Mouse (Mus musculus) left cerebral cortex, adult 11 months (tissue): Measurements from ENCODE around the gene Wdr20.
"Not testable (repeated sequence)": the region's sequence is repeated elsewhere in the genome, so short reads cannot be mapped to it uniquely, and the experiment has no call there.

Experiments used
- DNase-seq: peaks from one replicate; pipeline ENCODE4 v3.0.0; 2022; ENCODE audit warnings: low spot score

Wdr20 gene

GRCm38 (mm10) chr12:110713784-110714183 lies 24.0 kb upstream of the Wdr20 start:
- no peak for DNase-seq

GRCm38 (mm10) chr12:110714215-110714614 lies 23.5 kb upstream of the Wdr20 start:
- DNase-seq: no peak

DNA sequence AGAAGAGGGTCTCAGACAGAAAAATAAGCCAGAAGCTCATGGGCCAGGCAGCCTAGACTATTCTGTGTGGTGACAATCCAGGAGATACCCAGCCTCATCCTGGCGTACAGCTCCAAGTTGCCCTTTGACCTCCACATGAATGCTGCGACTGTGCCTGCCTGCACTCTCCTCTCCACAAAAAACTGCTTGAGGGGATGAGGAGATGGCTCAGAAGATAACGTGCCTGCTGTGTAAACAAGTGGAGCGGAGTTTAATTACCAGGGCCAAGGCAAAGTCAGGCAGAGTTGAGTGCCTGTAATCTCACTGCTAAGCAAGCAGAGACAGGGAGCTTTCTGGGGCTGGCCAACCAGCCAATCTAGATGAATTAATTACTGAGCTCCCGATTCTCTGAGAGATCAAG lies 21.7 kb upstream of the Wdr20 start:
- DNase-seq: no peak

DNA sequence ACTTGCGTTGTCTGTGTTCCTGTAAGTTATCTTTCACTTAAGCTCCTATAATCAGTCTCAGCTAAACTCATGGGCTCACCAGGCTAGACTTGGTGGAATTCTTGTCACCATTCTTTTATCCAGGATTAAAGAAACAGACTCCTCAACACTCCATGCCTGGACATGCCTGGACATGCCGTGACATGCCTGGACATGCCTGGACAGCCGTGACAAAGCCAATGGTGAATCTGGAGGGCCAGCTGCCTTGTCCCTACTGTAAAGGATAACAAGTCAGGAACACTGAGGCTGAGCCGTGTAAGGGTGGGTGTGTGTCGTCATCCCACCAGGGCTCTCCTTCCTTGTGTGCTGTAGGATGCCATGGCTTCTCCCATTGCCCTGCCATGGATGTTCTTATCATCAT lies 12.7 kb upstream of the Wdr20 start:
- DNase-seq: no peak

DNA sequence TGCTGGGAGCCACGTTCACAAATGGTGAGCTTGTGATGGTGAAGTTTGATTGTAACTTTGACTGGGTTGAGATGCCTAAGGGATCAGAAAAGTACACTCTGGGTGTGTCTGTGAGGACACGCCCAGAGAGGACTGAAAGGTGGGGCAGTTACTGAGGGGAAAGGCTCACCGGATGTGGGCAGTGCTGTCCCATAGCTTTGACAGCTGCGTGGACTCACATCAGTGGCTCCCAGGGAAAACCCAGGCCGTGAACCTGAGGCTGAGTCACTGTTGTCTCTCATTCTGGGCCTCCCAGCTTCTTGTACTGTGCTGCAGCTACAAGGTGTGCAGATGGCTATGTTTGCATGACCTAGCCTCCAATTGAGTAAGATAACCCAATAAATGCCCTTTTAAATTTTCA lies 12.3 kb upstream of the Wdr20 start:
- no peak for DNase-seq

GRCm38 (mm10) chr12:110726428-110726827 lies 11.3 kb upstream of the Wdr20 start:
- no peak for DNase-seq

DNA sequence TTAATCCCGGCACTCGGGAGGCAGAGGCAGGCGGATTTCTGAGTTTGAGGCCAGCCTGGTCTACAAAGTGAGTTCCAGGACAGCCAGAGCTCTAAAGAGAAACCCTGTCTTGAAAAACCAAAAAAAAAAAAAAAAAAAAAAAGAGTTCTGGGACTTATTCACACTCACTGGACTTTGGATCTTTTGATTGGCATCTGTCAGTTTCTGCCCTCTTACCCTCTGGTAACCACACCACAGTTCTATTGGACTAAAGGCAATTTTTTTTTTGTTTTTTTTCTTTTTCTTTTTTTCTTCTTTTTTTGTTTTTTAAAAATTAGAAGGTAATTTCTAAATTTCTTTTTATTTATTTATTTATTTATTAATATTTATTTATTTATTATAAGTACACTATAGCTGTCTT lies 4.5 kb upstream of the Wdr20 start:
- not testable (repeated sequence) for DNase-seq

DNA sequence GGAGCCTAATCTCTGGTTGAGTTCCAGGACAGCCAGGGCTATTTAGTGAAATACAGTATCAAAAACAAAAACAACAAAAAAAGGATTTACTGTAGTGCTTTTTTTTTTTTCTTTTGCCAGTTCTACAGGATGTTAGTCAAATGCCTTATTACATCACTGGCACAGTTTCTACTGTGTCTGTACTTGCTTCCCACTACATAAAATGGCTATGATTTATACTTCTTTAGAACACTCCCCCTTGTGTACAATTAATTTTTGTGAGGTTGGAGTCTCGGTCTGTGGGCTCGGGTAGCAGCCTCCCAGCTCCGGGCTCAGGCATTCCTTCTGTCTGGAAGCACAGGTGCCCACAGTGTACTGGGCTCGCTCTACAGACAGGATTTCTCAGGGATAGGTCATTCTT lies 1.1 kb upstream of the Wdr20 start:
- DNase-seq: no peak

DNA sequence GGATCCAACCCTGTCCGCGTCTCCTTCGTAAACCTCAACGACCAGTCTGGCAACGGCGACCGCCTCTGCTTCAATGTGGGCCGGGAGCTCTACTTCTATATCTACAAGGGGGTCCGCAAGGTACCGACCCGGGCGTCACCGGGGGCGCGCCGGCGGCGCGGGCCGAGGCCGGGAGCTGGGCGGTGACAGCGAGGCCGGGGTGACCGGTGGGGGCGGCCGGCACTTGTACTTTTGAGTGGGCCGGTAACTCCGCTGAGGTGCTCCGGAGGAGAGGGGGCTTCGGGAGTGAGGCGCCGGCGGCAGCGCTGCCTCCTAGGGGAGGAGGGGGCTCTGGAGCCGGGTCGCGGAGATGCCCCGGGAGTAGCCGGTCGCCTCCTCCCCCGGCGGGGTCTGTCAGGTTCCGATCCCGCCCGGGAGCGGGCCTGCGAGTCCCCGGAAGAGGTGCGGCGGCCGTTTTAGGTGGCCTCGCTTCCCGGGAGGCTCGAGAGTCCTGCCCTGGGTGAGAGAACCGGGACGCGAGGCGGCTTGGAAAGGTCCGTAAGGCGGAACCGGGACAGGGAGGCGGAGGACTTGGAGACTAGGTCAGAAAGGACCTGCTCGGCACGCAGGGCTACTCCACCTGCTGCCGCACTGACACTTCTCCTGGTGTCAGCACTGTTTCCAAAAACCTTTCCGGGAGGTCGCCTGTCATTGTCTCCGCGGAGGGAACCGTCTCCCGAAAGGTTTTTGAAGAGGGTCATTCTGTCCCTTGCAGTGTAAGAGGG lies 596 bp downstream of the Wdr20 start:
- DNase-seq: no peak

DNA sequence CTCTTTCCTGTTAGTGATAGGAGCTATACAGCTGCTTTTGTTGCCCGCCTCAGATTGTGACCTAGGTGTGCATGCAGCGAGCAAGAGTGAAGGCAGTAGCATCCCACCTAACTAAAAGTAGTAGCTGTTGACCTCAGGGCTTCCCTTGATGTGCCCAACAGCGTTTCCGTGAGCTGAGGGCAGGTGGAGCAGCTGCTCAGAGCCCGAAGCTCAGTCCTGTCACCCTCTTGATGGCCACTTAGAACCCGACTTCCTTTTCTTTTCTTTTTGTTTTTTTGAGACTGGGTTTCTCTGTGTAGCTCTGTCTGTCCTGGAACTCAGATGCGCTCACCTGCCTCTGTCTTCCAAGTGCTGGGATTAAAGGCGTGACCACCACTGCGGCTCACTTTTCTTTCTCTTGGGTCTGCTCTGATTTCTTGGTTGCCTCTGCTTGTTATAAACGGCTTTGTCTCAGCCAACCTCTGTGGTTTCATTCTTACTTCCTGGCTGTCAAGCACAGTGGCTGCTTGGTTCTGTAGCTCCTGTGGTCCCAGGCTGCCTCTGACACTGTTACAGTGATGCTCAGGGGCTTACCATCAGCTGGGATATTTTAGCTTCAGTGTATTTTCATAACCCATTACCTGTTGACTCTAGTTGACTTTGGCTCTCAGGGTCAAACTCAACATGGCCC lies 13.2 kb downstream of the Wdr20 start:
- DNase-seq: no peak

- no peak for DNase-seq
Measured at GRCm38 (mm10) chr12:110752703-110753102, 15.0 kb downstream of the Wdr20 start.

- DNase-seq: no peak
Measured at GRCm38 (mm10) chr12:110753976-110754375, 16.2 kb downstream of the Wdr20 start.

DNA sequence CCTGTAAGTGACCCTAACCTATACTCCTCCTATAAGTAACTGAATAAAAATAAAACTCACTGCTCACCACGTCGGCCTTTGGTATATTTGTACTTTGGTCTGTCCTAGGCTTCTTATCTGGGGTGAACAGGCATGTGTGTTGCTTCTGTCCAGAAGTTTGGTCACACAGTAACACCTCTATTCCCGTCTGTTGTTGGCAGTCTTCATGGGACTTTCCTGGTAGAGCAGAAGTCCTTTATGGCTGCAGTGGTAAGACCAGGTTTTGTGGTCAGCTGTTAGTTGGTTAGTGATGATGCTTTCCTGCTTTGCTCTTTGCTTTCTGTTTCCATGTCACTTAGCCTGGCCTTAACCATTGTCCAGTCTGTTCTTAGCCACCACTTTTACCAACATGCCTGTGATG lies 19.4 kb downstream of the Wdr20 start:
- DNase-seq: no peak

DNA sequence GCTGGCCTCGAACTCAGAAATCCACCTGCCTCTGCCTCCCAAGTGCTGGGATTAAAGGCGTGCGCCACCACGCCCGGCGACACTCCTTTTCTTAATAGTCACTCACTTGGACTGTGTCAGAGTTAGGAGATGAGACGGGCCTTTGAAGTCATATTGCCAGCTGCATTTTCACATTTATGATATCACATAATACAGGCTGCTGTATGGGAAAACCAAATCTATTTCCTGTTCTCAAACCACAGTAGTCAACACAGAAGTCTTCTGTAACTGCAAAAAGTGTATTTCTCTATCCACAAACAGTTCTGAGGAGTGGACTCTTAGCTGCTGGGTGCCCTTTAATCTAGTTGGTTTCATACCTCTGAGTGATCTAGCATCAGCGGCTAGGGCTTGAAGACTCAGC lies 21.2 kb downstream of the Wdr20 start:
- no peak for DNase-seq

DNA sequence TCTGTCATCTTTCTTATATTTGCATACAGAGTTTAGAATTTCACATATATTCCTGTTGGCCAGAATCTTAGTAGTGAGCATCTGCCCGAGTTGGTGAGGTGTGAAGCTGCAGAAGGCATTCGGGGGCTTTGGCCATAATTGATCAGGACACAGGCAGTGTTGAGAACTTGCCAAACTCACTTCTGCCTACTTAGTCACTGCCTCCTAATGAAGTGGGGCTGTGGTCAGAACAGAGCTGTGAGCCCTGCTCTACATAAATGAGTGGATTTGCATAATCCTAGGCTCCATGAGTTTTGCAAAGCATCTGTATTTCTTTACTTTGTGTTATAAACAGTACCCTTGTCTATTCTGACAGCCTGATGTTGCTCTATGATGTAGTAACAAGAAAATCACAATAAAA lies 24.6 kb downstream of the Wdr20 start:
- no peak for DNase-seq

DNA sequence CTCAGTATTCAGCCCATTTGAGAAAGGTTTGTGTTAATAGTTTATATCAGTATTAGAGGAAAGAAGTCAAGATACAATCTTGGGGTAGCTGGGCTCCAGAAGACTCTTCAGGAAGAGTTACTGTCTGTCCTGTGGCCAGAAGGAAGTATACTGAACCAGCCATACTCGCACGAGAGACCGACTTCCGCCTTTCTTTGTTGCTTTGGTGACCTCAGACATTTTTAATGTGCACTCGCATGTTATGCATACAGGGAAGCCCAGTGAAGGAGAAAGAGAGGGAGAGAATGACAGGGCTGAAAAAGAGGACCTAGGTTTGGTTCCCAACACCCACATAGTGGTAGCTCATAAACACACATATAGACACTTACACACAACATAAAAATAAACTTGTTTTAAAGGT lies 26.8 kb downstream of the Wdr20 start:
- no peak for DNase-seq

- no peak for DNase-seq
Measured at GRCm38 (mm10) chr12:110768562-110768961, 30.8 kb downstream of the Wdr20 start.

DNA sequence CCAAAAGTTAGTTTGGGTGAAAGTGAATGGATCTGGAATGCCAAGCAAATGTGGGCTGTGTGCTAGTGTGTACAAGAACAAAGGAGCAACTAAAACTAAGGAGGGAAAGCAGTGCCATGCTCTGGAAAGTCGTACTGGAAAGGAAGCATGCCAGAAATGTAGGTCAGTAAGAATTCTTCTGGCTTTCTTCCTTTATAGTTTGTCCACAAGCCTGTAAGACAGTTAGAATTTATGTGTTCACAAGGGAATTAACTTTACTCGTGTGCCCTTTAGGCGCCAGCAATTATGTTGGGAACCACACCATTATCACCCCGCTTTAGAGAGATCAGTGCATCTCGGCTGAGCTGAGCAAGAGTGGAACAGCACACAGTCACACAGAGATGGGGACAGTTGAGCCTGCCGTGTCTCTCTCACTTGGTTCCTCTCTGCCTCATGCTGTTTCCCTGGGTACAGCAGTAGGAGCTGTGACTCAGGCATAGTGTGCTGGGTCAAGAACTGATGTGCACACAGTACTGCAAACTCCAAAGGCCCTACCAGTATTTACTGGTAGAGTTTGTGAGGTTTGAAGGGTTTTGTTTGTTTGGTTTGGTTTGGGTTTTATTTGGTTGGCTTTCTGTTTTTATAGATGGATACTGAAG lies 32.0 kb downstream of the Wdr20 start:
- DNase-seq: no peak

GRCm38 (mm10) chr12:110770479-110771247 lies 32.9 kb downstream of the Wdr20 start:
- DNase-seq: no peak

DNA sequence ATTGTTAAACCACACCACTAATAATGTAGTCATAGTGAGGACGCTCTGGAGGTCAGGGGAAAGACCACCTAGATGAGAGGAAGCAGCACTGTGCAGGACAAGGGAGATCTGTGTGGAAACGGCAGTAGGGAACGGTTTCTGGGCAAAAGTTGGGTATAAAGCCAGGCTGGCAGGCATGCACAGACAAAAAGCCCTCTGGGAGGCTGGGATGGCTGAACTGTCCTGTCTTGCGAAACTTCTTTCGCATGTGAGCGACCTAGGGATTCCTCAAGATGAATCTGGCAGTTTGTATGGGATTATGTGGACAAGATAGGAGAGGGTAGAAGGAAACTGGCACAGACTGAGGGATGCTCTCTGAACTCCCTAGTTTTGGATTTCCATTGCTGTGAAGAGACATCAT lies 34.2 kb downstream of the Wdr20 start:
- DNase-seq: no peak

GRCm38 (mm10) chr12:110775628-110776426 lies 38.1 kb downstream of the Wdr20 start:
- no peak for DNase-seq

DNA sequence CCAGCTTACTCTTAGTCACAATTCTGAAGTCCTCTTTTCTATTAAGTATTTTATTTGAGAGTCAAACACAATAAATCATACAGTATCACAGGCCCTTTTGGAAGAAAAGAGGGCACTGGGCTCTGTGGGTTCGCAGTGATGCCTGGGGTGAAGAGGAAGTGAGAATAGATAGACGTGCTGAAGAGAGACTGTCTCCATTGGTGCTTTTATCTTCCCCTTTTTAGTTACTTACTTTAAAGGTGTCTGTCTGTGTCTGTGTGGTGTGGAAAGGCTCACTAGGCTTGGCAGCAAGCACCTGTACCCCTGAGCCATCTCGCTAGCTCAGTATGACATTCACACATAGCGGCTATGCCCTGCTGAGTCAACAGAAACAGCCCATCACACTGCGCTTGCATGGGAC lies 40.1 kb downstream of the Wdr20 start:
- DNase-seq: no peak
